Mouse (Mus musculus) limb, embryonic 14.5 days (tissue): ENCODE measurements around the gene Prkch. TPM values are rescaled to one million over a fixed set of nuclear protein-coding genes. Genes with fewer than 3 reads are reported as not detected.

Experiments
- ATAC-seq: fragments of 200-750 bp; cut with Nextera tagmentation; 2 replicates; pipeline ENCODE4 v1.8.0; 2017; ENCODE audit warnings: low read depth, moderate number of reproducible peaks, moderate TSS enrichment; ENCODE audit not compliant: low FRiP score
- DNase-seq: peaks from one replicate; pipeline ENCODE4 v3.0.0-alpha.2; 2015; ENCODE audit warnings: low spot score
- H3K27ac ChIP-seq: fragments of 300-500 bp; sonication (generic); replicated peaks from 2 replicates; pipeline ENCODE4 v1.5.1; 2014; ENCODE audit warnings: low read depth, mild to moderate bottlenecking, low read length, moderate library complexity, mixed read lengths
- H3K27me3 ChIP-seq: fragments of 300-500 bp; sonication (generic); 2 replicates; pipeline ENCODE4 v1.6.1; 2014; ENCODE audit warnings: low read length, mixed read lengths; ENCODE audit not compliant: control insufficient read depth, insufficient read depth
- H3K36me3 ChIP-seq: fragments of 300-500 bp; sonication (generic); 2 replicates; pipeline ENCODE4 v1.6.1; 2014; ENCODE audit warnings: mild to moderate bottlenecking, low read length, moderate library complexity, mixed read lengths; ENCODE audit not compliant: control insufficient read depth, insufficient read depth
- H3K4me1 ChIP-seq: fragments of 300-500 bp; sonication (generic); 2 replicates; pipeline ENCODE4 v1.6.1; 2014; ENCODE audit warnings: antibody characterized with exemption, low read length, mixed read lengths; ENCODE audit not compliant: control insufficient read depth, insufficient read depth
- H3K4me2 ChIP-seq: fragments of 300-500 bp; sonication (generic); replicated peaks from 2 replicates; pipeline ENCODE4 v1.6.1; 2014; ENCODE audit warnings: low read depth, mild to moderate bottlenecking, low read length, moderate library complexity; ENCODE audit not compliant: severe bottlenecking
- H3K4me3 ChIP-seq: fragments of 300-500 bp; sonication (generic); replicated peaks from 2 replicates; pipeline ENCODE4 v1.5.1; 2014; ENCODE audit warnings: low read length
- H3K9ac ChIP-seq: fragments of 300-500 bp; sonication (generic); 2 replicates; pipeline ENCODE4 v1.6.1; 2014; ENCODE audit warnings: mild to moderate bottlenecking, low read depth, low read length, moderate library complexity; ENCODE audit not compliant: severe bottlenecking
- H3K9me3 ChIP-seq: fragments of 300-500 bp; sonication (generic); 2 replicates; pipeline ENCODE4 v1.6.1; 2016; ENCODE audit warnings: low read length; ENCODE audit not compliant: control insufficient read depth
- POLR2A ChIP-seq: fragments of 200-500 bp; IDR thresholded peaks from 2 replicates; pipeline ENCODE4 v1.8.0; 2012; ENCODE audit warnings: inconsistent platforms, mild to moderate bottlenecking, moderate library complexity, borderline replicate concordance; ENCODE audit not compliant: insufficient read depth, insufficient read length; ENCODE audit errors: extremely low read depth
- WGBS: fragments of 180-500 bp; shearing (Covaris S2); extraction: QIAGEN DNeasy Blood & Tissue Kit; methylation state at CpG from one replicate; pipeline ENCODE4 v1.1.7; 2014; 5-methylcytosine and 5-hydroxymethylcytosine counted together
- polyA plus RNA-seq, 2 experiments: library from polyadenylated mRNA; depleted of rRNA in 1 of 2; stranded (reverse) in 1 of 2; unstranded in 1 of 2; fragments of >200 nt; fragmentation: Nextera tagmentation in 1 of 2; extraction: Ambion mirVana in 1 of 2; gene quantifications; 2 replicates each; pipeline versions ENCODE4 v1.2.1 to v1.2.3; 2012 to 2014

Gene Prkch
- polyA plus RNA-seq, 2 experiments = 9.3 to 17.2 TPM

- Histone ChIP-seq H3K36me3 (no peaks in the 10 kb centered on the region), H3K4me2 (no peak overlapping the region), H3K4me1 (peaks cover 16% of the 10 kb centered on the region), H3K9ac (no peak overlapping the region), H3K4me3 (no peak overlapping the region), H3K27me3 (no peaks in the 10 kb centered on the region), H3K27ac (no peak overlapping the region), H3K9me3 (no peaks in the 10 kb centered on the region)
- DNase-seq = no peak
- no peak for ATAC-seq
- 57% methylated on average over 2 of the region's 2 CpGs for WGBS
- no peak for TF ChIP-seq POLR2A
Observed at GRCm38 (mm10) chr12:73815892-73816291, 231.3 kb downstream of the Prkch start.

GRCm38 (mm10) chr12:73816866-73817265, 232.3 kb downstream of the Prkch start:
- Histone ChIP-seq H3K27ac (no peak overlapping the region), H3K4me3 (no peak overlapping the region), H3K9ac (no peak overlapping the region), H3K36me3 (no peaks in the 10 kb centered on the region), H3K4me1 (peaks cover 9% of the 10 kb centered on the region), H3K9me3 (no peaks in the 10 kb centered on the region), H3K27me3 (no peaks in the 10 kb centered on the region), H3K4me2 (no peak overlapping the region)
- no peak for DNase-seq
- TF ChIP-seq POLR2A = no peak
- no peak for ATAC-seq
- 81% methylated on average over 1 of the region's 1 CpGs for WGBS

- no peak overlapping the region for H3K4me3 ChIP-seq
- H3K27me3 ChIP-seq = no peaks in the 10 kb centered on the region
- WGBS = 65% methylated on average over 1 of the region's 1 CpGs
- DNase-seq (no peak), ATAC-seq (no peak)
- H3K4me1 ChIP-seq = no peaks in the 10 kb centered on the region
- H3K9me3 ChIP-seq = no peaks in the 10 kb centered on the region
- no peak overlapping the region for H3K9ac ChIP-seq
- TF ChIP-seq POLR2A = no peak
- H3K4me2 ChIP-seq = no peak overlapping the region
- H3K27ac ChIP-seq = no peak overlapping the region
- no peaks in the 10 kb centered on the region for H3K36me3 ChIP-seq
Observed at GRCm38 (mm10) chr12:73818801-73819200, 234.2 kb downstream of the Prkch start.

GRCm38 (mm10) chr12:73821176-73821575, 236.6 kb downstream of the Prkch start:
- Histone ChIP-seq H3K4me3 (no peak overlapping the region), H3K9ac (no peak overlapping the region), H3K4me1 (no peaks in the 10 kb centered on the region), H3K9me3 (no peaks in the 10 kb centered on the region), H3K27ac (no peak overlapping the region), H3K36me3 (no peaks in the 10 kb centered on the region), H3K4me2 (no peak overlapping the region), H3K27me3 (no peaks in the 10 kb centered on the region)
- no peak for TF ChIP-seq POLR2A
- DNase-seq (no peak), ATAC-seq (no peak)
- 80% methylated on average over 4 of the region's 4 CpGs for WGBS

GRCm38 (mm10) chr12:73822331-73822730, 237.7 kb downstream of the Prkch start:
- Histone ChIP-seq H3K9me3 (no peaks in the 10 kb centered on the region), H3K4me2 (no peak overlapping the region), H3K4me1 (no peaks in the 10 kb centered on the region), H3K36me3 (no peaks in the 10 kb centered on the region), H3K9ac (no peak overlapping the region), H3K27ac (no peak overlapping the region), H3K4me3 (no peak overlapping the region), H3K27me3 (no peaks in the 10 kb centered on the region)
- DNase-seq = no peak
- TF ChIP-seq POLR2A = no peak
- WGBS = 80% methylated on average over 12 of the region's 12 CpGs
- ATAC-seq = no peak

- 74% methylated on average over 1 of the region's 1 CpGs for WGBS
- no peak for ATAC-seq
- no peak overlapping the region for H3K27ac ChIP-seq
- H3K4me3 ChIP-seq = no peak overlapping the region
- H3K36me3 ChIP-seq = no peaks in the 10 kb centered on the region
- no peaks in the 10 kb centered on the region for H3K4me1 ChIP-seq
- no peaks in the 10 kb centered on the region for H3K9me3 ChIP-seq
- no peak overlapping the region for H3K9ac ChIP-seq
- no peaks in the 10 kb centered on the region for H3K27me3 ChIP-seq
- no peak for DNase-seq
- TF ChIP-seq POLR2A = no peak
- H3K4me2 ChIP-seq = no peak overlapping the region
Observed at GRCm38 (mm10) chr12:73824828-73825227, 240.2 kb downstream of the Prkch start.

Other genes starting within 250 kb of the Prkch start
- 13.8 and 19.8 TPM in 2 replicates for gene Tmem30b, start 38.4 kb upstream of the Prkch start, polyA plus RNA-seq (2012; rRNA removed)
- gene Tmem30b, start 38.4 kb upstream of the Prkch start, polyA plus RNA-seq (2014; fragmentation: Nextera tagmentation; extraction: Ambion mirVana) = 16.9 and 17.0 TPM in 2 replicates